Mouse (Mus musculus) cerebellum, adult 2 months (tissue): ENCODE measurements around the gene 1520401A03Rik.

Source experiments
- CTCF ChIP-seq: fragments of 200-500 bp; IDR thresholded peaks from 2 replicates; pipeline ENCODE4 v1.5.1; 2011; ENCODE audit warnings: low read depth, mild to moderate bottlenecking, control low read depth, low read length, moderate library complexity, borderline replicate concordance; ENCODE audit not compliant: insufficient read depth
- POLR2A ChIP-seq: fragments of 200-500 bp; IDR thresholded peaks from 2 replicates; pipeline ENCODE4 v1.6.1; 2011; ENCODE audit warnings: low read length, control low read depth, borderline replicate concordance; ENCODE audit not compliant: insufficient read depth

GRCm38 (mm10) chr17:23742941-23743340, 20.4 kb upstream of the 1520401A03Rik start:
- TF ChIP-seq CTCF (no peak), POLR2A (no peak)
